Mouse (Mus musculus) MEL (cell line): ENCODE measurements around the gene Fgfrl1. TPM values are rescaled to one million over a fixed set of nuclear protein-coding genes. Genes with fewer than 3 reads are reported as not detected.
"Not testable (repeated sequence)": the region's sequence is repeated elsewhere in the genome, so short reads cannot be mapped to it uniquely, and the experiment has no call there.

Experiments used
- DNase-seq: peaks from one replicate; pipeline ENCODE4 v3.0.0; 2011; ENCODE audit warnings: low read depth, low spot score
- H3K27ac ChIP-seq: 2 replicates; pipeline ENCODE4 v1.5.1; 2012; ENCODE audit warnings: low read depth, mild to moderate bottlenecking, control low read depth, low read length, moderate library complexity; ENCODE audit not compliant: control insufficient read depth
- H3K27me3 ChIP-seq, 2 experiments: fragments of 150-350 bp in 1 of 2; sonication (generic) in 1 of 2; 2 replicates each; pipeline ENCODE4 v1.6.1; 2012; ENCODE audit warnings: low read length in 2 of 2, mild to moderate bottlenecking in 2 of 2, improper control_type of control experiment in 1 of 2, moderate library complexity in 1 of 2; ENCODE audit not compliant: insufficient read depth in 2 of 2, control insufficient read depth in 1 of 2
- H3K36me3 ChIP-seq, 2 experiments: 2 replicates each; pipeline ENCODE4 v1.6.1; 2012 to 2014; ENCODE audit warnings: low read length in 2 of 2, improper control_type of control experiment in 1 of 2, inconsistent platforms in 1 of 2, mild to moderate bottlenecking in 1 of 2; ENCODE audit not compliant: insufficient read depth in 2 of 2, control insufficient read depth in 1 of 2
- H3K4me1 ChIP-seq, 2 experiments: fragments of 150-350 bp in 1 of 2; sonication (generic) in 1 of 2; 2 replicates each; pipeline ENCODE4 v1.6.1; 2012; ENCODE audit warnings: low read length in 2 of 2, improper control_type of control experiment in 1 of 2, mild to moderate bottlenecking in 1 of 2; ENCODE audit not compliant: insufficient read depth in 2 of 2, control insufficient read depth in 1 of 2
- H3K4me3 ChIP-seq, 2 experiments: fragments of 150-350 bp in 1 of 2; sonication (generic) in 1 of 2; 2 replicates each; pipeline ENCODE4 v1.5.1; 2012; ENCODE audit warnings: low read depth in 2 of 2, low read length in 2 of 2, mild to moderate bottlenecking in 2 of 2, moderate library complexity in 2 of 2, control low read depth in 1 of 2, improper control_type of control experiment in 1 of 2; ENCODE audit not compliant: control insufficient read depth in 1 of 2, insufficient read depth in 1 of 2
- H3K79me2 ChIP-seq: 2 replicates; pipeline ENCODE4 v1.6.1; 2012; ENCODE audit warnings: mild to moderate bottlenecking, low read length, moderate library complexity; ENCODE audit not compliant: control insufficient read depth, poor library complexity, insufficient read depth
- H3K9ac ChIP-seq: 2 replicates; pipeline ENCODE4 v1.6.1; 2012; ENCODE audit warnings: low read depth, mild to moderate bottlenecking, control low read depth, low read length, moderate library complexity; ENCODE audit not compliant: control insufficient read depth, poor library complexity, severe bottlenecking
- H3K9me3 ChIP-seq: fragments of 150-350 bp; sonication (generic); replicated peaks from 2 replicates; pipeline ENCODE4 v1.6.1; 2012; ENCODE audit warnings: mild to moderate bottlenecking, low read length, improper control_type of control experiment, moderate library complexity; ENCODE audit not compliant: insufficient read depth
- polyA plus RNA-seq, 2 experiments: library from polyadenylated mRNA; stranded (reverse) in 1 of 2; unstranded in 1 of 2; fragments of >175 nt in 1 of 2; fragments of >200 nt in 1 of 2; gene quantifications; 2 replicates each; pipeline versions ENCODE4 v1.2.1 to v1.2.4; 2012; ENCODE audit warnings: low replicate concordance in 2 of 2, low read depth in 1 of 2; ENCODE audit not compliant: insufficient read length in 2 of 2, insufficient read depth in 1 of 2, missing spikeins in 1 of 2
- total RNA-seq: library from RNA; depleted of rRNA; stranded (reverse); fragments of 300-350 nt; gene quantifications from 2 replicates; pipeline ENCODE4 v1.2.3, GENCODE M21; 2012; rRNA removed

The Fgfrl1 gene
- total and polyA plus RNA-seq, 3 experiments: 16.0 to 27.3 TPM; not detected in 1

DNA sequence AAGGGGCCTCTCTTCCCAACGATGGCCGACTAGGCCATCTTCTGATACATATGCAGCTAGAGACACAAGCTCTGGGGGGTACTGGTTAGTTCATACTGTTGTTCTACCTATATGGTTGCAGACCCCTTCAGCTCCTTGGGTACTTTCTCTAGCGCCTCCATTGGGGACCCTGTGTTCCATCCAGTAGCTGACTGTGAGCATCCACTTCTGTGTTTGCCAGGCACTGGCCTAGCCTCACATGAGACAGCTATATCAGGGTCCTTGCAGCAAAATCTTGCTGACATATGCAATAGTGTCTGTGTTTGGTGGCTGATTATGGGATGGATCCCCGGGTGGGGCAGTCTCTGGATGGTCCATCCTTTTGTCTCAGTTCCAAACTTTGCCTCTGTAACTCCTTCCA, 59.1 kb downstream of the Fgfrl1 start:
- H3K27ac ChIP-seq, H3K27me3 ChIP-seq, H3K4me3 ChIP-seq, DNase-seq, H3K79me2 ChIP-seq, H3K9ac ChIP-seq, H3K36me3 ChIP-seq, H3K9me3 ChIP-seq: not testable (repeated sequence)
- peaks cover 5 to 13% of the 10 kb centered on the region in 2 experiments for H3K4me1 ChIP-seq

Other genes with a start within 250 kb of the Fgfrl1 start
- not detected in 2 replicates for gene Mfsd7a, start 243.5 kb upstream of the Fgfrl1 start, total RNA-seq
- not detected for gene Mfsd7a, start 243.5 kb upstream of the Fgfrl1 start, polyA plus RNA-seq
- gene Pcgf3, start 231.2 kb upstream of the Fgfrl1 start, total RNA-seq: 7.3 and 7.4 TPM in 2 replicates
- gene Pcgf3, start 231.2 kb upstream of the Fgfrl1 start, polyA plus RNA-seq: 10 to 100 TPM in 1 of 2 experiments, not detected in 1; 26.4 TPM
- not detected in 2 replicates for gene Cplx1, start 142.4 kb upstream of the Fgfrl1 start, total RNA-seq
- not detected for gene Cplx1, start 142.4 kb upstream of the Fgfrl1 start, polyA plus RNA-seq
- gene Gak, start 62.6 kb upstream of the Fgfrl1 start, total RNA-seq: 48.5 and 54.9 TPM in 2 replicates
- 10 to 100 TPM in 1 of 2 experiments, not detected in 1; 76.4 TPM for gene Gak, start 62.6 kb upstream of the Fgfrl1 start, polyA plus RNA-seq
- 19.3 and 22.1 TPM in 2 replicates for gene Tmem175, start 62.6 kb upstream of the Fgfrl1 start, total RNA-seq
- 10 to 100 TPM in 1 of 2 experiments, not detected in 1; 39.2 TPM for gene Tmem175, start 62.6 kb upstream of the Fgfrl1 start, polyA plus RNA-seq
- 1.5 and 1.9 TPM in 2 replicates for gene Idua, start 32.1 kb upstream of the Fgfrl1 start, total RNA-seq
- gene Idua, start 32.1 kb upstream of the Fgfrl1 start, polyA plus RNA-seq: 1 to 10 TPM in 1 of 2 experiments, not detected in 1; 9.5 TPM
- gene Dgkq, start 22.7 kb upstream of the Fgfrl1 start, total RNA-seq: 10.5 and 11.3 TPM in 2 replicates
- 10 to 100 TPM in 1 of 2 experiments, not detected in 1; 11.3 TPM for gene Dgkq, start 22.7 kb upstream of the Fgfrl1 start, polyA plus RNA-seq
- gene Slc26a1, start 16.8 kb upstream of the Fgfrl1 start, total RNA-seq: 31.2 and 33.9 TPM in 2 replicates
- 10 to 100 TPM in 1 of 2 experiments, not detected in 1; 29.6 TPM for gene Slc26a1, start 16.8 kb upstream of the Fgfrl1 start, polyA plus RNA-seq
- 0.58 TPM in 1 of 2 replicates, not detected in the other for gene Rnf212, start 82.6 kb downstream of the Fgfrl1 start, total RNA-seq
- under 1 TPM in 1 of 2 experiments, not detected in 1; 0.46 TPM for gene Rnf212, start 82.6 kb downstream of the Fgfrl1 start, polyA plus RNA-seq
- not detected in 2 replicates for gene Tmed11, start 103.0 kb downstream of the Fgfrl1 start, total RNA-seq
- not detected for gene Tmed11, start 103.0 kb downstream of the Fgfrl1 start, polyA plus RNA-seq
- gene Vmn2r8, start 116.5 kb downstream of the Fgfrl1 start, total RNA-seq: not detected in 2 replicates
- gene Vmn2r8, start 116.5 kb downstream of the Fgfrl1 start, polyA plus RNA-seq: not detected
- gene Vmn2r9, start 160.2 kb downstream of the Fgfrl1 start, total RNA-seq: not detected in 2 replicates
- not detected for gene Vmn2r9, start 160.2 kb downstream of the Fgfrl1 start, polyA plus RNA-seq